In the genomic region with DNA sequence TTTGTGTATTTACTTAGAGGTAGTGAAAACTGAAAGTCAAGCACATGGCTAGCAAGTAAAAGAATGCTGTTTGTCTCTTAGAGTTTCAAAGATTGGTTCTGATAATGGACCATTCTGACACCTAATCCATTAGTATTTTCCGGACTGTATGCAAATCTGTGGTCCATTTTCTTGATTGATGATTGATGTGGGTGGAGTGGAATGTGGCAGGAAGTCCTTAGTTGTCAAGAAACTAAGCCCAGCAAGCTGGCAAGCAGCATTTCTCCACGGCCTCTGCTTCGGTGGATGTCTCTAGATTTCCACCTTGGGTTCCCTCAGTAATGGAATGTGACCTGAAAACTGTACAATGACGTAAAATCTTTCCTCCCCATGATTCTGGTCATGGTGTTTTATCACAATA, we compare ENCODE assay signal across 21 mouse cellular contexts. TPM values are rescaled to one million over a fixed set of nuclear protein-coding genes. Genes with fewer than 3 reads are reported as not detected.
DNase-seq lines count a peak whose midpoint lies in the region; ATAC-seq and TF ChIP-seq lines count a peak whose summit lies in the region.
"Had no signal": no experiment of that assay in that cellular context is flagged by ENCODE, and none has a peak within 500 bp of the region (broad histone marks: within the 10 kb centered on the region; RNA-seq: fewer than 3 reads in every experiment).

No protein-coding gene starts in this region.

- peaks cover 40% of the 10 kb centered on the region for H3K4me1 ChIP-seq in G1E (ENCODE audit: insufficient read depth, low read depth, low read length)
- no peaks in the 10 kb centered on the region for H3K4me1 ChIP-seq in forebrain, embryonic 16.5 days (replicated peaks; ENCODE audit: control insufficient read depth, insufficient read depth, low read length)
- H3K4me1 ChIP-seq: embryonic facial prominence, embryonic 10.5 days; embryonic facial prominence, embryonic 12.5 days; forebrain, embryonic 13.5 days; forebrain, embryonic 15.5 days had no signal

- H3K27me3 ChIP-seq in G1E (ENCODE audit: insufficient read depth, low read length) = no peaks in the 10 kb centered on the region
- no peaks in the 10 kb centered on the region for H3K27me3 ChIP-seq in forebrain, embryonic 16.5 days (replicated peaks; ENCODE audit: control insufficient read depth, insufficient read depth, low read length)
- H3K27me3 ChIP-seq: embryonic facial prominence, embryonic 12.5 days; forebrain, embryonic 13.5 days; forebrain, embryonic 15.5 days had no signal

- H3K27ac ChIP-seq in forebrain, embryonic 16.5 days (ENCODE audit: low read length) = no peak overlapping the region
- H3K27ac ChIP-seq: embryonic facial prominence, embryonic 10.5 days; embryonic facial prominence, embryonic 12.5 days; forebrain, embryonic 13.5 days; forebrain, embryonic 15.5 days had no signal

- no peak overlapping the region for H3K4me2 ChIP-seq in forebrain, embryonic 16.5 days (ENCODE audit: low read length)
- H3K4me2 ChIP-seq: embryonic facial prominence, embryonic 12.5 days; forebrain, embryonic 13.5 days; forebrain, embryonic 15.5 days had no signal

- H3K9ac ChIP-seq in forebrain, embryonic 16.5 days (replicated peaks; ENCODE audit: low read depth, low read length) = no peak overlapping the region
- H3K9ac ChIP-seq: embryonic facial prominence, embryonic 12.5 days; forebrain, embryonic 13.5 days; forebrain, embryonic 15.5 days had no signal

- H3K4me3 ChIP-seq in G1E (ENCODE audit: low read depth, low read length) = no peak overlapping the region
- H3K4me3 ChIP-seq in forebrain, embryonic 16.5 days (replicated peaks; ENCODE audit: low read length) = no peak overlapping the region
- H3K4me3 ChIP-seq: embryonic facial prominence, embryonic 10.5 days; embryonic facial prominence, embryonic 12.5 days; forebrain, embryonic 13.5 days; forebrain, embryonic 15.5 days had no signal

- no peaks in the 10 kb centered on the region for H3K9me3 ChIP-seq in G1E (replicated peaks)
- no peaks in the 10 kb centered on the region for H3K9me3 ChIP-seq in forebrain, embryonic 16.5 days (ENCODE audit: control insufficient read depth, low read length)
- H3K9me3 ChIP-seq: embryonic facial prominence, embryonic 10.5 days; embryonic facial prominence, embryonic 12.5 days; forebrain, embryonic 13.5 days; forebrain, embryonic 15.5 days had no signal

- 96% methylated on average over 4 of the region's 4 CpGs for WGBS in forebrain, embryonic 16.5 days

- ATAC-seq in CD4-positive, CD25-positive, alpha-beta regulatory T cell, adult 4 months = peak; percentile 61
- peak; percentile 34; the same call in 1 of the 2 replicates for ATAC-seq in G1E (ENCODE audit: extremely low read depth, insufficient number of reproducible peaks, low FRiP score, poor library complexity, severe bottlenecking)
- ATAC-seq in cerebellum, adult (ENCODE audit: insufficient number of reproducible peaks, low FRiP score, low TSS enrichment) = no peak
- no peak for ATAC-seq in forebrain, embryonic 16.5 days
- ATAC-seq: forebrain, embryonic 13.5 days; forebrain, embryonic 15.5 days had no signal

- peak; percentile 44 for DNase-seq in CD4-positive helper T cell, adult 2 months (ENCODE audit: low read depth, low spot score)
- DNase-seq in G1E (ENCODE audit: low spot score) = no peak
- DNase-seq in induced T-regulatory cell, adult 2 months (ENCODE audit: low read depth) = peak; percentile 7
- DNase-seq in right cerebral cortex, adult 18-20 months = no peak
- DNase-seq in adrenal gland, adult 18-20 months (ENCODE audit: low spot score in 2 of 2) = no peak
- DNase-seq: adrenal gland, adult 2 months; adrenal gland, postnatal 10 days; adrenal gland, postnatal 25 days; cerebellum, adult 11-12 months; cerebellum, adult 2 months; cerebellum, adult 9-10 months; cerebellum, postnatal 10 days; cerebellum, postnatal 25 days had no signal

- no peaks in the 10 kb centered on the region for H3K36me3 ChIP-seq in G1E (replicated peaks)
- H3K36me3 ChIP-seq in forebrain, embryonic 16.5 days (ENCODE audit: control insufficient read depth, insufficient read depth) = no peaks in the 10 kb centered on the region; the same call in 1 of the 2 replicates
- H3K36me3 ChIP-seq: embryonic facial prominence, embryonic 12.5 days had no signal

- no peak for TF ChIP-seq CTCF in G1E (IDR thresholded peaks at IDR 0.05; ENCODE audit: low read depth, low read length)

RNA-seq across cellular contexts. Expression of a gene that starts 32.3 kb away (rescaled TPM):
- polyA plus RNA-seq in CD4-positive, CD25-positive, alpha-beta regulatory T cell, adult 4 months (2017; shearing (Covaris generic)) = 1 to 10 TPM; 1.7 to 2.0 TPM
- total RNA-seq in G1E (2014; fragmentation: Nextera tagmentation) (not detected in 2 replicates), G1E (2017) (0.12 and 0.22 TPM in 2 replicates)
- not detected in 2 replicates for polyA plus RNA-seq in G1E (2012)
- total RNA-seq in adrenal gland, adult 18-20 months (2021) = 1 to 10 TPM; 2.8 to 4.9 TPM
- 0.87 and 1.5 TPM in 2 replicates for polyA plus RNA-seq in forebrain, embryonic 16.5 days (2015; fragmentation: Nextera tagmentation; extraction: Ambion mirVana)
- total RNA-seq: MEL had no signal

Comparison
In these comparisons a context has a peak if more than half of its experiments do, and no peak if none do; other contexts are left out.
1. DNase-seq: peak in CD4-positive helper T cell, adult 2 months (single experiment) and induced T-regulatory cell, adult 2 months (single experiment); none in G1E (single experiment), right cerebral cortex, adult 18-20 months (single experiment) and adrenal gland, adult 18-20 months (0 of 2).
2. ATAC-seq: peak in CD4-positive, CD25-positive, alpha-beta regulatory T cell, adult 4 months (single experiment) and G1E (single experiment); none in cerebellum, adult (single experiment) and forebrain, embryonic 16.5 days (single experiment).